Mouse (Mus musculus): ENCODE data around the gene Chst4.
"Not testable (repeated sequence)": the region's sequence is repeated elsewhere in the genome, so short reads cannot be mapped to it uniquely, and the experiment has no call there.

Chst4 gene

GRCm38 (mm10) chr8:110039659-110040058 lies at the start of gene Chst4:
Gene Chst4, minus strand, starts transcription at chr8:110039740.
- DNase-seq, result no peak

- no peak for DNase-seq
Measured at GRCm38 (mm10) chr8:110082416-110083105, 43.0 kb upstream of the Chst4 start.

GRCm38 (mm10) chr8:110079282-110080221 lies 40.0 kb upstream of the Chst4 start, which contains the start of gene Zfp612:
Gene Zfp612, plus strand, starts transcription at chr8:110079746.
- peak; percentile 48 for DNase-seq

GRCm38 (mm10) chr8:110074496-110074895 lies 35.0 kb upstream of the Chst4 start:
- DNase-seq, result no peak

- peak; percentile 39 for DNase-seq
Measured at GRCm38 (mm10) chr8:110071600-110071999, 32.1 kb upstream of the Chst4 start.

- no peak for DNase-seq
Measured at GRCm38 (mm10) chr8:110069706-110070105, 30.2 kb upstream of the Chst4 start.

- no peak for DNase-seq
Measured at GRCm38 (mm10) chr8:110065676-110066075, 26.1 kb upstream of the Chst4 start.

- no peak for DNase-seq
Measured at GRCm38 (mm10) chr8:110064606-110065365, 25.2 kb upstream of the Chst4 start.

- DNase-seq, result no peak
Measured at GRCm38 (mm10) chr8:110064161-110064560, 24.6 kb upstream of the Chst4 start.

GRCm38 (mm10) chr8:110058207-110058606 lies 18.7 kb upstream of the Chst4 start:
- no peak for DNase-seq

GRCm38 (mm10) chr8:110051208-110051607 lies 11.7 kb upstream of the Chst4 start:
- DNase-seq, result no peak

GRCm38 (mm10) chr8:110040509-110040908 lies 969 bp upstream of the Chst4 start:
- DNase-seq, result no peak

GRCm38 (mm10) chr8:110039216-110039615 lies 324 bp downstream of the Chst4 start:
- DNase-seq, result no peak

- DNase-seq, result no peak
Measured at GRCm38 (mm10) chr8:110036156-110036555, 3.4 kb downstream of the Chst4 start.

- no peak for DNase-seq
Measured at GRCm38 (mm10) chr8:110034331-110034730, 5.2 kb downstream of the Chst4 start.

GRCm38 (mm10) chr8:110033771-110034170 lies 5.8 kb downstream of the Chst4 start:
- DNase-seq, result not testable (repeated sequence)

- DNase-seq, result no peak
Measured at GRCm38 (mm10) chr8:110022768-110023344, 16.7 kb downstream of the Chst4 start.

GRCm38 (mm10) chr8:110022081-110022480 lies 17.5 kb downstream of the Chst4 start:
- no peak for DNase-seq

GRCm38 (mm10) chr8:110010868-110011267 lies 28.7 kb downstream of the Chst4 start:
- peak; percentile 20 for DNase-seq

GRCm38 (mm10) chr8:110008995-110009446 lies 30.5 kb downstream of the Chst4 start:
- no peak for DNase-seq

GRCm38 (mm10) chr8:110008228-110008994 lies 31.1 kb downstream of the Chst4 start:
- DNase-seq, result no peak
